In genomic region chr16:8748175-8748846, GRCm38 (mm10) we compare ENCODE assay signal across 11 mouse cellular contexts. TPM values are rescaled to one million over a fixed set of nuclear protein-coding genes. Genes with fewer than 3 reads are reported as not detected.
DNase-seq lines count a peak whose midpoint lies in the region; ATAC-seq and TF ChIP-seq lines count a peak whose summit lies in the region.
"Had no signal": no experiment of that assay in that cellular context is flagged by ENCODE, and none has a peak within 500 bp of the region (broad histone marks: within the 10 kb centered on the region; RNA-seq: fewer than 3 reads in every experiment).

No protein-coding gene starts in this region.

- no peak for ATAC-seq in kidney, embryonic 15.5 days (replicated peaks; ENCODE audit: low FRiP score)
- peak; percentile 29; the same call in 1 of the 2 replicates for ATAC-seq in G1E (ENCODE audit: extremely low read depth, insufficient number of reproducible peaks, low FRiP score, poor library complexity, severe bottlenecking)
- peak; percentile 66 for ATAC-seq in megakaryocyte, adult 5-6 weeks (ENCODE audit: poor library complexity, severe bottlenecking)
- ATAC-seq: forebrain, embryonic 16.5 days had no signal

- H3K9me3 ChIP-seq in kidney, embryonic 15.5 days (replicated peaks): no peaks in the 10 kb centered on the region
- no peaks in the 10 kb centered on the region for H3K9me3 ChIP-seq in G1E (replicated peaks)
- H3K9me3 ChIP-seq: hindbrain, embryonic 12.5 days had no signal

- peak; percentile 29 for DNase-seq in kidney, adult 11 months
- peak; percentile 26 for DNase-seq in G1E (ENCODE audit: low spot score)
- peak; percentile 59 for DNase-seq in kidney, postnatal 10 days
- DNase-seq in left cerebral cortex, postnatal 14 days (ENCODE audit: low spot score in 2 of 2): no peak
- DNase-seq in gastrocnemius, postnatal 10 days: no peak
- no peak for DNase-seq in yolk sac, embryonic 10.5 days (ENCODE audit: low spot score)
- DNase-seq: cerebellum, adult 9-10 months had no signal

- H3K27me3 ChIP-seq in kidney, embryonic 15.5 days: no peaks in the 10 kb centered on the region
- no peaks in the 10 kb centered on the region for H3K27me3 ChIP-seq in G1E (ENCODE audit: insufficient read depth, low read length)
- H3K27me3 ChIP-seq: hindbrain, embryonic 12.5 days had no signal

- no peak overlapping the region for H3K27ac ChIP-seq in kidney, embryonic 15.5 days
- H3K27ac ChIP-seq: hindbrain, embryonic 12.5 days had no signal

- no peaks in the 10 kb centered on the region for H3K36me3 ChIP-seq in kidney, embryonic 15.5 days
- no peaks in the 10 kb centered on the region for H3K36me3 ChIP-seq in G1E (replicated peaks)
- H3K36me3 ChIP-seq: hindbrain, embryonic 12.5 days had no signal

- WGBS in kidney, embryonic 15.5 days: 72% methylated on average over 6 of the region's 6 CpGs

- intact Hi-C loops in left cerebral cortex, postnatal 14 days (cut with DNase I): no loop called here

- no peak overlapping the region for H3K4me2 ChIP-seq in kidney, embryonic 15.5 days
- H3K4me2 ChIP-seq: hindbrain, embryonic 12.5 days had no signal

- no peak overlapping the region for H3K4me3 ChIP-seq in kidney, embryonic 15.5 days (replicated peaks)
- no peak overlapping the region; the same call in 1 of the 2 replicates for H3K4me3 ChIP-seq in G1E (ENCODE audit: low read depth, low read length)
- H3K4me3 ChIP-seq: hindbrain, embryonic 12.5 days had no signal

- no peak overlapping the region for H3K9ac ChIP-seq in kidney, embryonic 15.5 days
- H3K9ac ChIP-seq: hindbrain, embryonic 12.5 days had no signal

- no peak for TF ChIP-seq CTCF in G1E (IDR thresholded peaks at IDR 0.05; ENCODE audit: low read depth, low read length)

- no peaks in the 10 kb centered on the region for H3K4me1 ChIP-seq in kidney, embryonic 15.5 days
- peaks cover 60% of the 10 kb centered on the region for H3K4me1 ChIP-seq in G1E (ENCODE audit: insufficient read depth, low read depth, low read length)
- H3K4me1 ChIP-seq: hindbrain, embryonic 12.5 days had no signal

RNA-seq across cellular contexts. Expression of gene Usp7, which starts 43.8 kb away (rescaled TPM):
- polyA plus RNA-seq in kidney, embryonic 15.5 days (2015; fragmentation: Nextera tagmentation; extraction: Ambion mirVana): 26.4 and 31.3 TPM in 2 replicates
- total RNA-seq in G1E (2014; fragmentation: Nextera tagmentation) (234 and 362 TPM in 2 replicates), G1E (2017) (132 and 150 TPM in 2 replicates)
- polyA plus RNA-seq in G1E (2012): 25.9 and 26.9 TPM in 2 replicates
- total RNA-seq in megakaryocyte, adult 5-6 weeks (2015): 127 and 132 TPM in 2 replicates
- 122 and 137 TPM in 2 replicates for total RNA-seq in megakaryocyte, adult 5-6 weeks (2017)
- 100 to 1,000 TPM; 155 to 156 TPM for total RNA-seq in left cerebral cortex, postnatal 14 days (2021)
- 10 to 100 TPM; 57.8 to 67.7 TPM for total RNA-seq in gastrocnemius, postnatal 10 days (2021)

Comparison
In these comparisons a context has a peak if more than half of its experiments do, and no peak if none do; other contexts are left out.
1. DNase-seq: peak in kidney, adult 11 months (single experiment), G1E (single experiment) and kidney, postnatal 10 days (single experiment); none in left cerebral cortex, postnatal 14 days (0 of 2), gastrocnemius, postnatal 10 days (single experiment) and yolk sac, embryonic 10.5 days (single experiment).